Mouse (Mus musculus) thymus, adult 2 months (tissue): ENCODE data around the gene Fbxl8. TPM values are rescaled to one million over a fixed set of nuclear protein-coding genes. Genes with fewer than 3 reads are reported as not detected.

ENCODE experiments used
- DNase-seq: peaks from one replicate; pipeline ENCODE4 v3.0.0; 2021
- H3K27ac ChIP-seq: fragments of 200-500 bp; 2 replicates; pipeline ENCODE4 v1.5.1; 2012; ENCODE audit warnings: low read length, control low read depth; ENCODE audit not compliant: control insufficient read depth, insufficient read depth
- H3K27me3 ChIP-seq: fragments of 200-500 bp; 2 replicates; pipeline ENCODE4 v1.6.1; 2012; ENCODE audit warnings: mild to moderate bottlenecking, low read length, moderate library complexity, mixed read lengths; ENCODE audit not compliant: control insufficient read depth, insufficient read depth
- H3K36me3 ChIP-seq: fragments of 200-500 bp; 2 replicates; pipeline ENCODE4 v1.6.1; 2012; ENCODE audit warnings: mild to moderate bottlenecking, low read length, moderate library complexity; ENCODE audit not compliant: control insufficient read depth, insufficient read depth
- H3K4me1 ChIP-seq: fragments of 200-500 bp; replicated peaks from 2 replicates; pipeline ENCODE4 v1.6.1; 2012; ENCODE audit warnings: low read length; ENCODE audit not compliant: control insufficient read depth, insufficient read depth
- H3K4me3 ChIP-seq: fragments of 200-500 bp; 2 replicates; pipeline ENCODE4 v1.5.1; 2012; ENCODE audit warnings: mild to moderate bottlenecking, low read length, control low read depth, moderate library complexity; ENCODE audit not compliant: control insufficient read depth, insufficient read depth
- CTCF ChIP-seq: fragments of 200-500 bp; IDR thresholded peaks from 2 replicates; pipeline ENCODE4 v1.5.1; 2012; ENCODE audit warnings: mild to moderate bottlenecking, control low read depth, low read length, moderate library complexity, borderline replicate concordance; ENCODE audit not compliant: control insufficient read depth, poor library complexity, insufficient read depth; ENCODE audit errors: extremely low read depth
- POLR2A ChIP-seq: fragments of 200-500 bp; IDR thresholded peaks from 2 replicates; pipeline ENCODE4 v1.6.1; 2012; ENCODE audit warnings: mild to moderate bottlenecking, low read length, control low read depth, moderate library complexity; ENCODE audit not compliant: control insufficient read depth, poor library complexity, insufficient read depth; ENCODE audit errors: extremely low read depth
- WGBS: fragments of 180-500 bp; shearing (Covaris S2); methylation state at CpG from one replicate; pipeline ENCODE4 v1.1.7; 2018; 5-methylcytosine and 5-hydroxymethylcytosine counted together
- polyA plus RNA-seq: library from polyadenylated mRNA; depleted of rRNA; stranded (reverse); fragments of >200 nt; gene quantifications from 2 replicates; pipeline ENCODE4 v1.2.3, GENCODE M21; 2012

Gene Fbxl8
- polyA plus RNA-seq, 1 experiment: 27.8 TPM

DNA sequence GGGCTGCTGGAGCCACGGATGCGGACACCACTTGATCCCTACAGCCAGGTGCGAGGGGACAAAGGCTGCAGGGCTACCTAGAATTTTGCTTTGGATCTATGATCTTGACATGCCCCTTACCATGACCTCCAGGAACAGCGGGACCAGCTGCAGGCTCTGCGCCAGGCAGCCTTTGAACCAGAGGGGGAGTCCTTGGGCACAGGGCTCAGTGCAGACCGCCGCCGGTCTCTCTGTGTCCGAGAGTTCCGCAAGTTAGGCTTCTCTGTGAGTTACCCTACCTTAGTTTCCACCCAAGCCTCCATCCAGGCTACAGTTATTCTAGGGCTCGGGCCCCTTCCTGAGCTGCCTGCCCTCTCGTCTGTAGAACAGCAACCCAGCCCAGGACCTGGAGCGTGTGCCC, 43.2 kb downstream of the Fbxl8 start:
- WGBS: 98% methylated on average over 13 of the region's 13 CpGs
- Histone ChIP-seq H3K27me3 (no peaks in the 10 kb centered on the region), H3K27ac (no peak overlapping the region), H3K36me3 (peaks cover 13% of the 10 kb centered on the region), H3K4me3 (no peak overlapping the region), H3K4me1 (peaks cover 45% of the 10 kb centered on the region)
- DNase-seq: no peak
- no peak for TF ChIP-seq CTCF
- TF ChIP-seq POLR2A: no peak

GRCm38 (mm10) chr8:105308428-105308827, 44.0 kb downstream of the Fbxl8 start:
- DNase-seq: no peak
- peaks cover 6% of the 10 kb centered on the region; the same call in 1 of the 2 replicates for H3K36me3 ChIP-seq
- peaks cover 43% of the 10 kb centered on the region for H3K4me1 ChIP-seq
- H3K27ac ChIP-seq: no peak overlapping the region
- no peaks in the 10 kb centered on the region for H3K27me3 ChIP-seq
- no peak for TF ChIP-seq POLR2A
- TF ChIP-seq CTCF: no peak
- 97% methylated on average over 10 of the region's 10 CpGs for WGBS
- no peak overlapping the region for H3K4me3 ChIP-seq

DNA sequence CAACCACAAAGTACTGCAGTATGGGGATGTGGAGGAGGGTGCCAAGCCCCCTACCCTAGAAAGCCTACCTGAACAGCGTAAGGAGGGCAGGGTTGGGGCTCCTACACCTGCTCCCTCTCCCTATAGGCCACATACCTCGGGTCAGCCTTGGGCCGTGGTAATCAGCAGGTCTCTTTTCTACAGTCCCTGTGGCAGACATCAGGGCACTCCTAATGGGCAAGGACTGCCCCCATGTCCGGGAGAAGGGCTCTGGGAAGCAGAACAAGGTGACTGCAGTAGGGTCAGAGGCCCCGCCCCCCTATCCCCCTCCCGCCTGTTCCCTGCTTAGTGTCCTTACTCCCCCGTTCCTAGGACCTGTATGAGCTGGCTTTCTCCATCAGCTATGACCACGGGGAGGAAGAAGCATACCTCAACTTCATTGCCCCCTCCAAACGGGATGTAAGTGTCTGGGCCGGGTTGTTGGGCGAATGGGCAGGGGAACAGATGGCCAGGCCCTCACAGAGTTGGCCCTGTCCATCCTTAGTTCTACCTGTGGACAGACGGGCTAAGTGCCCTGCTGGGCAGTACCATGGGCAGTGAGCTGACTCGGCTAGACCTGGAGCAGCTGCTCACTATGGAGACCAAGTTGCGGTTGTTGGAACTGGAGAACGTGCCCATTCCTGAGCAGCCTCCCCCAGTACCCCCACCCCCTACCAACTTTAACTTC, 44.8 kb downstream of the Fbxl8 start:
- TF ChIP-seq CTCF (no peak), POLR2A (no peak)
- Histone ChIP-seq H3K4me3 (no peak overlapping the region), H3K27ac (no peak overlapping the region), H3K36me3 (no peaks in the 10 kb centered on the region; the same call in 1 of the 2 replicates), H3K4me1 (peaks cover 34% of the 10 kb centered on the region), H3K27me3 (no peaks in the 10 kb centered on the region)
- no peak for DNase-seq
- WGBS: 95% methylated on average over 15 of the region's 15 CpGs

- no peak for DNase-seq
- 92% methylated on average over 8 of the region's 8 CpGs for WGBS
- no peaks in the 10 kb centered on the region for H3K36me3 ChIP-seq
These were observed 45.7 kb downstream of the Fbxl8 start for GRCm38 (mm10) chr8:105310118-105310517.

DNA sequence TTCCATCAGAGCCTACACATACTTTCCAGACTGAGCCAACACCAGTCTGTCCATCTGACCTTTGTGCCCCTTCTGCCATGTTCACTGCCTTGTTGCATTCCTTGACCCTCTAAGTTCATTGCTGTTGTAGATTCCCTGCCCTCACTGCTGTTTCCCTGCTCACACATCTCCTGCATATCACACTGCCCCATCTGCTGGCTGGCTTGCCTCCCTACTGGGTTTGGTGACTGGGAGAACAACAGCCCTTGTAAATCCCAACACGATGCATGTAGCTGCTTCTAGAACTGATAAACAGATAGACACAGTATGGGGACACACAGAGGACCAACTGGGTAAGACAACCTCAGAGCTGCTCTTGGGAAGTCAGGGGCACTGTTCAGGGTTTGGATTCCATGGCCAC, 47.3 kb downstream of the Fbxl8 start:
- Histone ChIP-seq H3K36me3 (no peaks in the 10 kb centered on the region), H3K4me3 (no peak overlapping the region), H3K27ac (no peak overlapping the region), H3K4me1 (peaks cover 11% of the 10 kb centered on the region), H3K27me3 (no peaks in the 10 kb centered on the region)
- DNase-seq: no peak
- TF ChIP-seq CTCF (no peak), POLR2A (no peak)
- 98% methylated on average over 1 of the region's 1 CpGs for WGBS

More at GRCm38 (mm10) chr8:105310118-105310517, 45.7 kb downstream of the Fbxl8 start:
- Histone ChIP-seq H3K27ac (no peak overlapping the region), H3K4me3 (no peak overlapping the region), H3K4me1 (peaks cover 27% of the 10 kb centered on the region), H3K27me3 (no peaks in the 10 kb centered on the region)
- TF ChIP-seq CTCF: no peak
- no peak for TF ChIP-seq POLR2A

- WGBS: 95% methylated on average over 8 of the region's 8 CpGs
- no peak for DNase-seq
- no peak overlapping the region for H3K4me3 ChIP-seq
- H3K27ac ChIP-seq: no peak overlapping the region
- no peaks in the 10 kb centered on the region for H3K36me3 ChIP-seq
- no peak for TF ChIP-seq POLR2A
- no peak for TF ChIP-seq CTCF
- no peaks in the 10 kb centered on the region for H3K27me3 ChIP-seq
- no peaks in the 10 kb centered on the region for H3K4me1 ChIP-seq
These were observed 48.5 kb downstream of the Fbxl8 start for GRCm38 (mm10) chr8:105312891-105313481.

GRCm38 (mm10) chr8:105313622-105314402, 49.4 kb downstream of the Fbxl8 start:
- Histone ChIP-seq H3K36me3 (peaks cover 5% of the 10 kb centered on the region; the same call in 1 of the 2 replicates), H3K27me3 (no peaks in the 10 kb centered on the region), H3K4me3 (no peak overlapping the region), H3K4me1 (no peaks in the 10 kb centered on the region), H3K27ac (no peak overlapping the region)
- no peak for TF ChIP-seq CTCF
- no peak for TF ChIP-seq POLR2A
- no peak for DNase-seq
- 96% methylated on average over 9 of the region's 9 CpGs for WGBS
